Mouse (Mus musculus) kidney, embryonic 16.5 days (tissue): ENCODE data around the gene Tacc3. TPM values are rescaled to one million over a fixed set of nuclear protein-coding genes. Genes with fewer than 3 reads are reported as not detected.
A peak's percentile ranks its signal among the peaks of the same experiment; 100 is the strongest.

Source experiments
- ATAC-seq: fragments of 200-750 bp; cut with Nextera tagmentation; 2 replicates; pipeline ENCODE4 v1.8.0; 2017; ENCODE audit warnings: moderate TSS enrichment; ENCODE audit not compliant: low FRiP score, low TSS enrichment
- H3K27ac ChIP-seq: fragments of 300-500 bp; sonication (generic); 2 replicates; pipeline ENCODE4 v1.5.1; 2014; ENCODE audit warnings: low read length
- H3K27me3 ChIP-seq: fragments of 300-500 bp; sonication (generic); 2 replicates; pipeline ENCODE4 v1.6.1; 2014; ENCODE audit warnings: low read length, control low read depth, mixed read lengths; ENCODE audit not compliant: insufficient read depth
- H3K36me3 ChIP-seq: fragments of 300-500 bp; sonication (generic); 2 replicates; pipeline ENCODE4 v1.6.1; 2014; ENCODE audit warnings: low read length, control low read depth, mixed read lengths; ENCODE audit not compliant: insufficient read depth
- H3K4me1 ChIP-seq: fragments of 300-500 bp; sonication (generic); 2 replicates; pipeline ENCODE4 v1.6.1; 2014; ENCODE audit warnings: low read length, control low read depth, mixed read lengths; ENCODE audit not compliant: insufficient read depth
- H3K4me2 ChIP-seq: fragments of 300-500 bp; sonication (generic); replicated peaks from 2 replicates; pipeline ENCODE4 v1.6.1; 2014; ENCODE audit warnings: low read depth, low read length
- H3K4me3 ChIP-seq: fragments of 300-500 bp; sonication (generic); 2 replicates; pipeline ENCODE4 v1.5.1; 2014; ENCODE audit warnings: mild to moderate bottlenecking, low read length
- H3K9ac ChIP-seq: fragments of 300-500 bp; sonication (generic); replicated peaks from 2 replicates; pipeline ENCODE4 v1.6.1; 2014; ENCODE audit warnings: low read length
- H3K9me3 ChIP-seq: fragments of 300-500 bp; sonication (generic); 2 replicates; pipeline ENCODE4 v1.6.1; 2016; ENCODE audit warnings: low read length, control low read depth
- WGBS: fragments of 180-500 bp; shearing (Covaris S2); extraction: QIAGEN DNeasy Blood & Tissue Kit; methylation state at CpG from one replicate; pipeline ENCODE4 v1.1.7; 2014; 5-methylcytosine and 5-hydroxymethylcytosine counted together
- polyA plus RNA-seq: library from polyadenylated mRNA; unstranded; fragments of >200 nt; fragmentation: Nextera tagmentation; extraction: Ambion mirVana; gene quantifications from 2 replicates; pipeline ENCODE4 v1.2.1, GENCODE M21; 2015

Tacc3 gene
- polyA plus RNA-seq, 1 experiment from 2014 or later: 186 TPM

- Histone ChIP-seq H3K4me2 (no peak overlapping the region), H3K27me3 (no peaks in the 10 kb centered on the region), H3K27ac (no peak overlapping the region), H3K36me3 (no peaks in the 10 kb centered on the region), H3K4me3 (no peak overlapping the region), H3K4me1 (peaks cover 3% of the 10 kb centered on the region; the same call in 1 of the 2 replicates), H3K9ac (no peak overlapping the region), H3K9me3 (no peaks in the 10 kb centered on the region)
- 26% methylated on average over 2 of the region's 2 CpGs for WGBS
- no peak for ATAC-seq
Observed at GRCm38 (mm10) chr5:33715182-33715581, 57.3 kb downstream of the Tacc3 start.

- peaks cover 10% of the 10 kb centered on the region; the same call in 1 of the 2 replicates for H3K4me1 ChIP-seq
- H3K9me3 ChIP-seq: no peaks in the 10 kb centered on the region
- no peak overlapping the region for H3K9ac ChIP-seq
- 82% methylated on average over 6 of the region's 6 CpGs for WGBS
- no peak overlapping the region for H3K4me2 ChIP-seq
- ATAC-seq: peak; percentile 55; the same call in 1 of the 2 replicates
- no peaks in the 10 kb centered on the region for H3K36me3 ChIP-seq
- no peak overlapping the region for H3K4me3 ChIP-seq
- H3K27me3 ChIP-seq: no peaks in the 10 kb centered on the region
- H3K27ac ChIP-seq: no peak overlapping the region
Observed at GRCm38 (mm10) chr5:33716467-33716866, 58.5 kb downstream of the Tacc3 start.

GRCm38 (mm10) chr5:33718460-33718859 is 60.5 kb downstream of the Tacc3 start:
- Histone ChIP-seq H3K4me1 (peaks cover 23% of the 10 kb centered on the region), H3K9me3 (no peaks in the 10 kb centered on the region), H3K27ac (no peak overlapping the region), H3K4me2 (no peak overlapping the region), H3K36me3 (no peaks in the 10 kb centered on the region), H3K27me3 (peaks cover 7% of the 10 kb centered on the region), H3K4me3 (no peak overlapping the region), H3K9ac (no peak overlapping the region)
- ATAC-seq: no peak
- 82% methylated on average over 5 of the region's 5 CpGs for WGBS

- no peak for ATAC-seq
Observed at GRCm38 (mm10) chr5:33720852-33721490, 63.0 kb downstream of the Tacc3 start.

GRCm38 (mm10) chr5:33721541-33722265 is 63.8 kb downstream of the Tacc3 start, which contains the start of gene Fgfr3:
Fgfr3 (plus strand) TSS chr5:33721674.
- WGBS: under 1% methylated on average over 64 of the region's 73 CpGs
- peaks cover 33% of the 10 kb centered on the region for H3K4me1 ChIP-seq
- no peaks in the 10 kb centered on the region for H3K9me3 ChIP-seq

More at GRCm38 (mm10) chr5:33720852-33721490, 63.0 kb downstream of the Tacc3 start:
- 16% methylated on average over 8 of the region's 8 CpGs for WGBS
- Histone ChIP-seq H3K9ac (peak overlapping the region; percentile 80; the same call in 1 of the 2 replicates), H3K27me3 (peaks cover 15% of the 10 kb centered on the region), H3K27ac (no peak overlapping the region), H3K4me2 (peak overlapping the region; percentile 91), H3K9me3 (no peaks in the 10 kb centered on the region), H3K4me3 (peak overlapping the region; percentile 73), H3K4me1 (peaks cover 34% of the 10 kb centered on the region), H3K36me3 (no peaks in the 10 kb centered on the region)

DNA sequence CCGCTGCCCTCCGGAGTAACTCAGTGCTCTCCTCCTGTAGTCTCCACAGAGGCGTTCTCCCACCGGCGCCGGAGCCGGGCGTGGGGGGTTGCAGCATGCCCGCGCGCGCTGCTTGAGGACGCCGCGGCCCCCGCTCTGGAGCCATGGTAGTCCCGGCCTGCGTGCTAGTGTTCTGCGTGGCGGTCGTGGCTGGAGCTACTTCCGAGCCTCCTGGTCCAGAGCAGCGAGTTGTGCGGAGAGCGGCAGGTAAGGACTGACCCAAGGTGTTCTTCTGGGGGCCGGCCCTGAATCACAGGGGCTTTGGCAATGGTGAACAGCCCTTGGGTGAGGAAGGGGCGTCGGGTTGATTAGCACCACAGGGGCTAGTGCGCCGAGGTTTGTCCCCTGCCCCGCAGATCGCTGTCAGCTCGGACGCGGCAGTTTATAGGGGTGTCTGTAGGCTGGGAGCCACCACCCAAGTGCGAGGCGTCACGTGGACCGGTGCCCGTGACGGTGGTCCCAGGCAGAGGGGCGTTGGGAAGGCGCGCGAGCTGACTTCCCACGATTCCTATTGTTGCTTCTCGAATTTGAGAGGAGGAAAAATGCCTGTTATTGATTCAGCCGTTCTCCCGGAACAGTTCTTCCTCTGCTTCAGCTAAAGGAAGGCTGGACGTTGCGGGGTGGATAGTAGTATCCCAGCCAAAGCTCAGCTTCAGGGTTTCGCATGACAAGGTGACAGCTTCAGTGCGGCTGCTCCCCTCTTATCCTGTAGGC is 64.5 kb downstream of the Tacc3 start:
- peak overlapping the region; percentile 77 for H3K27ac ChIP-seq
- H3K4me3 ChIP-seq: peak overlapping the region; percentile 73
- under 1% methylated on average over 53 of the region's 53 CpGs for WGBS
- H3K4me1 ChIP-seq: peaks cover 33% of the 10 kb centered on the region
- H3K36me3 ChIP-seq: no peaks in the 10 kb centered on the region
- peak overlapping the region; percentile 91 for H3K4me2 ChIP-seq
- H3K9me3 ChIP-seq: no peaks in the 10 kb centered on the region
- peaks cover 15% of the 10 kb centered on the region for H3K27me3 ChIP-seq
- ATAC-seq: no peak
- H3K9ac ChIP-seq: peak overlapping the region; percentile 80

More at GRCm38 (mm10) chr5:33721541-33722265, 63.8 kb downstream of the Tacc3 start, which contains the start of gene Fgfr3:
- peaks cover 15% of the 10 kb centered on the region for H3K27me3 ChIP-seq
- H3K36me3 ChIP-seq: no peaks in the 10 kb centered on the region
- peak within 1 kb of the TSS; percentile 91 for H3K4me2 ChIP-seq
- peak; percentile 85 for ATAC-seq
- peak within 1 kb of the TSS; percentile 80 for H3K9ac ChIP-seq
- peak within 1 kb of the TSS; percentile 73 for H3K4me3 ChIP-seq
- peak within 1 kb of the TSS; percentile 77 for H3K27ac ChIP-seq

- peaks cover 33% of the 10 kb centered on the region for H3K4me1 ChIP-seq
- H3K9me3 ChIP-seq: no peaks in the 10 kb centered on the region
- WGBS: under 1% methylated on average over 61 of the region's 61 CpGs
- no peaks in the 10 kb centered on the region for H3K36me3 ChIP-seq
- peak overlapping the region; percentile 91 for H3K4me2 ChIP-seq
- peaks cover 15% of the 10 kb centered on the region for H3K27me3 ChIP-seq
- H3K4me3 ChIP-seq: peak overlapping the region; percentile 73
- H3K9ac ChIP-seq: peak overlapping the region; percentile 80
- no peak for ATAC-seq
- peak overlapping the region; percentile 74; the same call in 1 of the 2 replicates for H3K27ac ChIP-seq
Observed at GRCm38 (mm10) chr5:33723019-33723640, 65.2 kb downstream of the Tacc3 start.

DNA sequence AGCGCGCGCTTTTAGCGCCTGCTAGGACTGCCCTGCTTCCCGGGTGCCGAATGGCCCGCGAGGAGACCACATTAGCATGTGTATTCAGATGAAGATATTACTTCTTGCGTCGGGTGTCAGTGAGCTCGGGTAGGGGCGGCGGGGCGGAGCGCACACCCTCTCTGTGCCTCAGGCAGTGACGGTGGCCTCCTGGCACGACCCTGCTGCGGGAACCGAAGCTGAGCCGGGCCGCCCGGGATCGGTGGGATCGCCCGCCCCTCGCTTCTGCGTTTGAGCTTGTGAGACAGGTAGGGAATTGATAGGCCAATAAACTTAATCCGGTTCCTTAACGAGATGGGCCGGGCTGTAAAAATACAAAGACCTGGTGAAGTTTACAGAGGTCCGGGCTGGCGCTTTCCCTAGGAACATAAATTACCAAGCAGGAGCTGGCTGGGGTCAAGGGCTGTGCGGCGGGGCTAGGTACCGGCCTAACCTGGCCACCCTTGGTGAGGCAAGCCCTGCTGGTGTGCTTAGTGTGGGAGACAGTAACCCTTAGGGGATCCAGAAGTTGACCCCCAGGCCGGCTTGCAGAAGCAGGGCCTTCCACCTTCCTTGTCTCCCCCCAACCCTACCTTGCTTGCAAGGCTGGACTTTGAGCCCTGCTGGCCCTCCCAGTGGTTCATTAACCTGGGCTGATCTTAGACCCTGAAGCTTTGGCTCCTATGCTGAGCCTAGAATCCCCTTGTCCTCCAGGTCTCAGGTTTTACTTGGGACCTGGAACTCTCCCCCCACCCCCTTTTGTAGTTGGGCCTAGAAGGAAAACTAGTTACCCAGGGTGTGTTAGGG is 65.9 kb downstream of the Tacc3 start:
- H3K4me3 ChIP-seq: peak overlapping the region; percentile 73
- peak overlapping the region; percentile 91 for H3K4me2 ChIP-seq
- ATAC-seq: peak; percentile 24

More for the DNA sequence above, 65.9 kb downstream of the Tacc3 start:
- peaks cover 33% of the 10 kb centered on the region for H3K4me1 ChIP-seq
- peaks cover 15% of the 10 kb centered on the region for H3K27me3 ChIP-seq
- H3K27ac ChIP-seq: peak overlapping the region; percentile 74
- H3K9ac ChIP-seq: peak overlapping the region; percentile 80
- no peaks in the 10 kb centered on the region for H3K9me3 ChIP-seq
- 6% methylated on average over 36 of the region's 36 CpGs for WGBS
- no peaks in the 10 kb centered on the region for H3K36me3 ChIP-seq
